Mouse (Mus musculus): ENCODE results near the gene Scgb1b10. TPM values are rescaled to one million over a fixed set of nuclear protein-coding genes. Genes with fewer than 3 reads are reported as not detected.

Scgb1b10 gene
- not detected for polyA plus RNA-seq (2014; fragmentation: Illumina TruSeq; extraction: RNeasy Lipid Tissue Mini Kit (QIAGEN cat#74804); ENCODE audit: low read depth, low replicate concordance)

DNA sequence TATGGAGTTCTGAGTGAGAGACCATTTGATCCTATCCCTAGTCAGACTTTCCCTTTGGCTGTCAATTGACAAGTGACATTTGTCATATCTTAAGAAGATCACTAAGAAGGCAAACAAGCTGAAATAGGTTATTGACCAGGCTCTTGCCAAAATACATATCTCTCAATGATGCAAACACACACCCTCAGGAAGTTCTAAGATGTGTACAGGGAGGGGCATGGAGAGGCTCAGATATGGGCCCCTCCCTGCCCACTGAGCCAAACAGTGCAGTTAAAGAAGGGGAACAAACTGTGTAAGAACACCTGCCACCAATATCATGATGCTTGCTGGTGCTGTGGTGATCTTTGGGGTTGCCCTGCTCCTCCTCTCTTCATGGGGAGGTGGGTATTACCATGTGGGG is at the start of gene Scgb1b10:
Scgb1b10 (plus strand) TSS at position 301 of the 400 bp plus-strand sequence.

Other genes starting within 250 kb of the Scgb1b10 start
- not detected for gene Scgb2b11, start 110.3 kb downstream of the Scgb1b10 start, polyA plus RNA-seq (2014; fragmentation: Illumina TruSeq; extraction: RNeasy Lipid Tissue Mini Kit (QIAGEN cat#74804); ENCODE audit: low read depth, low replicate concordance)
- gene Scgb1b11, start 122.0 kb downstream of the Scgb1b10 start, polyA plus RNA-seq (2014; fragmentation: Illumina TruSeq; extraction: RNeasy Lipid Tissue Mini Kit (QIAGEN cat#74804); ENCODE audit: low read depth, low replicate concordance): not detected
- gene Scgb2b12, start 226.4 kb downstream of the Scgb1b10 start, polyA plus RNA-seq (2014; fragmentation: Illumina TruSeq; extraction: RNeasy Lipid Tissue Mini Kit (QIAGEN cat#74804); ENCODE audit: low read depth, low replicate concordance): not detected
- gene Scgb1b12, start 233.3 kb downstream of the Scgb1b10 start, polyA plus RNA-seq (2014; fragmentation: Illumina TruSeq; extraction: RNeasy Lipid Tissue Mini Kit (QIAGEN cat#74804); ENCODE audit: low read depth, low replicate concordance): not detected